Mouse (Mus musculus) lung, adult 2 months (tissue): ENCODE results near the gene Nhej1.

Source experiments
- CTCF ChIP-seq: fragments of 200-500 bp; IDR thresholded peaks from 2 replicates; pipeline ENCODE4 v1.5.1; 2011; ENCODE audit warnings: mild to moderate bottlenecking, low read length, control low read depth; ENCODE audit not compliant: insufficient read depth
- POLR2A ChIP-seq: fragments of 200-500 bp; IDR thresholded peaks from 2 replicates; pipeline ENCODE4 v1.6.1; 2011; ENCODE audit warnings: low read depth, mild to moderate bottlenecking, control low read depth, low read length, borderline replicate concordance; ENCODE audit errors: extremely low read depth

- TF ChIP-seq POLR2A (no peak), CTCF (no peak)
These were observed 110.7 kb downstream of the Nhej1 start for GRCm38 (mm10) chr1:75014210-75014845.
